Mouse (Mus musculus) thymus, adult 2 months (tissue): ENCODE results near the gene Nat9. TPM values are rescaled to one million over a fixed set of nuclear protein-coding genes. Genes with fewer than 3 reads are reported as not detected.

Experiments
- DNase-seq: peaks from one replicate; pipeline ENCODE4 v3.0.0; 2021
- H3K27ac ChIP-seq: fragments of 200-500 bp; 2 replicates; pipeline ENCODE4 v1.5.1; 2012; ENCODE audit warnings: low read length, control low read depth; ENCODE audit not compliant: control insufficient read depth, insufficient read depth
- H3K27me3 ChIP-seq: fragments of 200-500 bp; 2 replicates; pipeline ENCODE4 v1.6.1; 2012; ENCODE audit warnings: mild to moderate bottlenecking, low read length, moderate library complexity, mixed read lengths; ENCODE audit not compliant: control insufficient read depth, insufficient read depth
- H3K36me3 ChIP-seq: fragments of 200-500 bp; 2 replicates; pipeline ENCODE4 v1.6.1; 2012; ENCODE audit warnings: mild to moderate bottlenecking, low read length, moderate library complexity; ENCODE audit not compliant: control insufficient read depth, insufficient read depth
- H3K4me1 ChIP-seq: fragments of 200-500 bp; replicated peaks from 2 replicates; pipeline ENCODE4 v1.6.1; 2012; ENCODE audit warnings: low read length; ENCODE audit not compliant: control insufficient read depth, insufficient read depth
- H3K4me3 ChIP-seq: fragments of 200-500 bp; 2 replicates; pipeline ENCODE4 v1.5.1; 2012; ENCODE audit warnings: mild to moderate bottlenecking, low read length, control low read depth, moderate library complexity; ENCODE audit not compliant: control insufficient read depth, insufficient read depth
- CTCF ChIP-seq: fragments of 200-500 bp; IDR thresholded peaks from 2 replicates; pipeline ENCODE4 v1.5.1; 2012; ENCODE audit warnings: mild to moderate bottlenecking, control low read depth, low read length, moderate library complexity, borderline replicate concordance; ENCODE audit not compliant: control insufficient read depth, poor library complexity, insufficient read depth; ENCODE audit errors: extremely low read depth
- POLR2A ChIP-seq: fragments of 200-500 bp; IDR thresholded peaks from 2 replicates; pipeline ENCODE4 v1.6.1; 2012; ENCODE audit warnings: mild to moderate bottlenecking, low read length, control low read depth, moderate library complexity; ENCODE audit not compliant: control insufficient read depth, poor library complexity, insufficient read depth; ENCODE audit errors: extremely low read depth
- WGBS: fragments of 180-500 bp; shearing (Covaris S2); methylation state at CpG from one replicate; pipeline ENCODE4 v1.1.7; 2018; 5-methylcytosine and 5-hydroxymethylcytosine counted together
- polyA plus RNA-seq: library from polyadenylated mRNA; depleted of rRNA; stranded (reverse); fragments of >200 nt; gene quantifications from 2 replicates; pipeline ENCODE4 v1.2.3, GENCODE M21; 2012

Gene Nat9
- polyA plus RNA-seq, 1 experiment: 11.8 TPM

DNA sequence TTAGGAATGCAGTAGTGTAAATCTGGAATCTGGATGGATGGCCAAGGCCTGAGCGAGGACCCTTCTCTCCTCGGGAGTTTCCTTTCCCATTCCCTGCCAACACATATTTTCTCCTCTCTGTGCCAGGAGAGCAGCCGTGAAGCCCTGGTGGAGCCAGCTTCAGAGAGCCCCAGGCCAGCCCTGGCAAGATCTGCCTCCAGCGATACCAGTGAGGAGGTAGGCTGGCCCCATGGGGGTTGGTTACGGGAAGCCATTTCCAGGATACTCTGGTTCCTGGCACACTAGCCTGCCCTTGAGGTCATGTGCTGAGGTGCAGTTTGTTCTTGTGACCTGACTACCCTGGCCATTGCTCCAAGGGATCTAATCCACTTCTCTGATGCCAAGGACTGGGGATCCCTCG lies 7.8 kb downstream of the Nat9 start:
- Histone ChIP-seq H3K36me3 (peaks cover 70% of the 10 kb centered on the region), H3K27ac (no peak overlapping the region), H3K4me1 (peaks cover 12% of the 10 kb centered on the region), H3K4me3 (no peak overlapping the region), H3K27me3 (no peaks in the 10 kb centered on the region)
- TF ChIP-seq POLR2A (no peak), CTCF (no peak)
- 93% methylated on average over 6 of the region's 6 CpGs for WGBS
- no peak for DNase-seq

DNA sequence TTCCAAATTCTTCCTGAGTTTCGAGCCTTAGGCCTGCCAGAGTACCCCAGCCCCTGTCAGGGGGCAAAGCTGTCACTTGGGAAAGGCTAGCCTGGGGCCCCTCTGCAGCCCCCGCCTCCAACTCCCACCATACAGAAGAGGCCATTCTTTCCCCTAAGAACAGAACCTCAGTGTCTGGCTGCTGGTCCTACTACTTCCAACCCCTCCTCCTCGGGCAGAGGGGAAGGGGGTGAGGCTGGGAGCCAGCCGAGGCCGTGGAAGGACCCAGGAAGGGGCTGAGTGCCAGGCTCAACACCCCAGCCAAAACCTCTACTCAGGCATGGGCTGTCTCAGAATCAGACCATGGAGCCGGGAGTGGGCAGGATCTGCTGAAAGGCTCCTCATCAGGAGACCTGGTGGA lies 8.5 kb downstream of the Nat9 start:
- DNase-seq: no peak
- H3K4me1 ChIP-seq: peaks cover 12% of the 10 kb centered on the region
- H3K36me3 ChIP-seq: peaks cover 70% of the 10 kb centered on the region
- no peak overlapping the region for H3K27ac ChIP-seq
- TF ChIP-seq POLR2A: no peak
- TF ChIP-seq CTCF: no peak
- 94% methylated on average over 6 of the region's 6 CpGs for WGBS
- H3K4me3 ChIP-seq: no peak overlapping the region
- no peaks in the 10 kb centered on the region for H3K27me3 ChIP-seq

DNA sequence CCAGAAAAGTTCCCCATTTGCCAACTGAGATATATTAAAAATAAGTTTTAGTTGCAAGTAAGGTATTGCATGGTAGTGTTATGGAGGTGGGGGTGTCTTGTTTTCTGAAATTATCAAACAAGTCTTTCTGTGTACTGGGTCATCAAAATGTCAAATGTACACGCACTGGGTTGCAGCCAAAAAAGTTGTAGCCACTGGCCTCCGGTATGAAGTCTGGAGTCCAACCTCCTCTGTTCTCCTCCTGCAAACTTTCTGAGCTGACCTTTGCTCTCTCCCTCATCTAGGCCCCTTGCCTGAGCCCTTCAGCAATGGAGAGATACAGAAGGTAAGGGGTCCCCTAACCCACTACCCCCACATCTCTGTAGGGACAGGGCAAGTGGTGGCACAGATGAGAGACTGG lies 8.9 kb downstream of the Nat9 start:
- Histone ChIP-seq H3K36me3 (peaks cover 70% of the 10 kb centered on the region), H3K27me3 (no peaks in the 10 kb centered on the region), H3K27ac (no peak overlapping the region), H3K4me1 (peaks cover 14% of the 10 kb centered on the region), H3K4me3 (no peak overlapping the region)
- no peak for DNase-seq
- WGBS: 94% methylated on average over 2 of the region's 2 CpGs
- no peak for TF ChIP-seq POLR2A
- no peak for TF ChIP-seq CTCF

DNA sequence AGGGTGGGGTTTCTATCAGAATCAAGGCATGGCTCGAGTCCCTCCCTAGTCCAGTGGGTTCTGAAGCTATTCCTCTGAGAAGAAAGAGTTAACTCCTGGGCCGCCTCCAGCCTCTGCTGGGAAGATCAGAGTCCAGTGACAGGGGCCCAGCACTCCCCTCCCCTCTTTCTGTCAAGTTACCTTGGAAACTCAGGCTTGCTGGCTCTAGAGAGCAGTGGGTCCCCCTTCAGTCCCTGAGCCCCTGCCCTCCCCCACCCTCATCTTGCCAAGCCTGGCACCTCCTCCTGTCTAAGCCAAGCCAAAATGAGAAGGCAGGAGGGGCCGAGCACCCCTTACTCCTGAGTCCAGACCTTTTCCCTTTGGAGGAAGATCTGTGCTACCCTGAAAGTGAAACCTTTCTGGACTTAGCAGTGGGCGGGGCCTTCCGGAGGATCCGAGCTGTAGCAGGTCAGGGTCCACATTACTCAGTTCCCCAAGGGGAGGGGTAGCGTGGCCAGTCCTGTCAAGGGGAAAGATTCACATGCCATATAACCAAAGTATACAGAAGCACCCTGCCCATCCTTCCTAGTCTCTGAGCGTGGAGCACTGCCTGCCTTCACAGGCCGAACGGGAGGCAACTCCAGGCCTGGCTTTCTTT lies 10.0 kb downstream of the Nat9 start:
- peaks cover 70% of the 10 kb centered on the region for H3K36me3 ChIP-seq
- H3K27me3 ChIP-seq: no peaks in the 10 kb centered on the region
- H3K4me3 ChIP-seq: no peak overlapping the region
- 91% methylated on average over 10 of the region's 10 CpGs for WGBS
- DNase-seq: no peak
- H3K4me1 ChIP-seq: peaks cover 23% of the 10 kb centered on the region
- no peak for TF ChIP-seq CTCF
- TF ChIP-seq POLR2A: no peak
- no peak overlapping the region for H3K27ac ChIP-seq

DNA sequence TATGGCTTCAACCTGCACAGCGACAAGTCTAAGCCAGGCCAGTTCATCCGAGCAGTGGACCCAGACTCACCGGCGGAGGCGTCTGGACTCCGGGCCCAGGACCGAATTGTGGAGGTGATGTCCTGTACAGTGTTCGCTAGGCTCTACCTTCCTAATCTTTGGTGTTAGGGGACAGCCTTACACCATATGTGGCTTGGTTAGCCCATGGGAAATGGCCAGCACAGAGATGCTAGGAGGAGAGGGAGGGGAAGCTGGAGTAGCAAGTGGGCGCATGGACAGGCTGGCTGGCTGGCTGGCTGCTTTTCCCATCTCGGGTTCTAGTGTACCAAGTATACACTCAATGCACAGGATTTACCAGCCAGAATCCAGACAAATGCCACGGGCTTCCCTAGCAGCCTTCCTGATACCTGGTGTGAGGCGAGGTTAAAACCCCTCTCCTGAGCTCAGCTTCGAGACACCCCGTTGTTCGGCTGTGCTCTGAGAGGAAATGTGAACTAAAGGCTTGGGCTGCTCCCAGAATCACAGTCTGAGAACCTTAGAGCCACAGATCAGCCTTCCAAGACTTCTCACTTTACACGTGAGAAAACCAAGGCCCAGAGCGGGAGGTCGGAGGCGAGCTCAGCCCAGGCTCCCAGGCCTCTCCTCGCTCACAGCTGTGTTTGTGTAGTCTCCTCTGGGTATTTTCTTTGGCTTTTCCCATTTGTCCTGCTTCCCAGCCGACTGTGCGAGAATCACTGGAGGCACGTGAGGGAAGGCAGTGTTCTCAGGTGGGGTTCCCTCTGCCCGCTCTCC lies 11.1 kb downstream of the Nat9 start:
- no peak overlapping the region for H3K4me3 ChIP-seq
- H3K4me1 ChIP-seq: peaks cover 34% of the 10 kb centered on the region
- no peaks in the 10 kb centered on the region for H3K27me3 ChIP-seq
- TF ChIP-seq POLR2A (no peak), CTCF (no peak)
- peaks cover 68% of the 10 kb centered on the region for H3K36me3 ChIP-seq
- H3K27ac ChIP-seq: no peak overlapping the region
- 95% methylated on average over 24 of the region's 24 CpGs for WGBS
- no peak for DNase-seq

DNA sequence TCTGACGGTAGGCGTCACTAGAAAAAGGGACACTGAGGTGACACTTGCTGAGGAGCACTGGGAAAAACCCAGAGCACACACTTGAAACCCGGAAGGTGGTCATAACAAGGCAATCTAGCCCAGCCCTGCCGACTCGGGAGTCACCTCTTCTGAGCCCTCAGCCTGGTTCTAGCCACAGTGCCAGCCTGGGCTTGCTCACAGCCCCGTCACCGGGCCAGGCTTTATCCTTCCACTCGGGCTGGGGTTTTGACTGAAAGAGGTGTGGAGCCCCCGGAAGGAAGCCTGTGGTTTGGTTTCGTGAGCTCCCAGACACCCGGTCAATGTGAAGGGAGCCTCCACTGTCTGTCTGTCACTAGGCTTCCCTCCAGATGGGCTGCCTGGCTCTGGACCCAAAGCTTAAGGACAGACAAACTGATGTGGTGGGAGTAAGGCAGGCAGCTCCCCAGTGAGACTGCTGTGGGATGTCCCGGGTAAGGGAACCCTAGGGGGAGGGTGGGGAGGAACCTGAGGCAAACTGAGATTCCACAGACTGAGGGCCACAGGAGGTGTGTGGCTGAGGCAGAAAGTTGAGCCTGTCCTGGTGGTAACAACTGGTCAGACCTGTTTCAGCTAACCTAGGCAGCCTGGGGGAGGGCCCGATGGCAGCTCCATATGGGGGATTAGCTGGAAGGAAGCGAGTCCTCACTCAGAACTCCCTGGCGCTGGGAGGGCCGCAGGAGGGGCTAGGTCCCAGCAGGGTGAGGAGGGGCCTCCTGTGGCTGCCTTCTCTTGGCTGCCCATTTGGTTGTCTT lies 13.9 kb downstream of the Nat9 start:
- H3K27ac ChIP-seq: peak overlapping the region; percentile 24; the same call in 1 of the 2 replicates
- 0 out of 2 replicates have a peak overlapping the region, but pooled peaks have one; percentile 2 for H3K4me3 ChIP-seq
- no peak for DNase-seq
- WGBS: 20% methylated on average over 16 of the region's 16 CpGs
- H3K4me1 ChIP-seq: peaks cover 40% of the 10 kb centered on the region
- H3K36me3 ChIP-seq: peaks cover 60% of the 10 kb centered on the region
- no peak for TF ChIP-seq POLR2A
- peak; percentile 22; the same call in 1 of the 2 replicates for TF ChIP-seq CTCF
- H3K27me3 ChIP-seq: no peaks in the 10 kb centered on the region
